11 mouse cellular contexts compared by ENCODE assay signal in the genomic region with DNA sequence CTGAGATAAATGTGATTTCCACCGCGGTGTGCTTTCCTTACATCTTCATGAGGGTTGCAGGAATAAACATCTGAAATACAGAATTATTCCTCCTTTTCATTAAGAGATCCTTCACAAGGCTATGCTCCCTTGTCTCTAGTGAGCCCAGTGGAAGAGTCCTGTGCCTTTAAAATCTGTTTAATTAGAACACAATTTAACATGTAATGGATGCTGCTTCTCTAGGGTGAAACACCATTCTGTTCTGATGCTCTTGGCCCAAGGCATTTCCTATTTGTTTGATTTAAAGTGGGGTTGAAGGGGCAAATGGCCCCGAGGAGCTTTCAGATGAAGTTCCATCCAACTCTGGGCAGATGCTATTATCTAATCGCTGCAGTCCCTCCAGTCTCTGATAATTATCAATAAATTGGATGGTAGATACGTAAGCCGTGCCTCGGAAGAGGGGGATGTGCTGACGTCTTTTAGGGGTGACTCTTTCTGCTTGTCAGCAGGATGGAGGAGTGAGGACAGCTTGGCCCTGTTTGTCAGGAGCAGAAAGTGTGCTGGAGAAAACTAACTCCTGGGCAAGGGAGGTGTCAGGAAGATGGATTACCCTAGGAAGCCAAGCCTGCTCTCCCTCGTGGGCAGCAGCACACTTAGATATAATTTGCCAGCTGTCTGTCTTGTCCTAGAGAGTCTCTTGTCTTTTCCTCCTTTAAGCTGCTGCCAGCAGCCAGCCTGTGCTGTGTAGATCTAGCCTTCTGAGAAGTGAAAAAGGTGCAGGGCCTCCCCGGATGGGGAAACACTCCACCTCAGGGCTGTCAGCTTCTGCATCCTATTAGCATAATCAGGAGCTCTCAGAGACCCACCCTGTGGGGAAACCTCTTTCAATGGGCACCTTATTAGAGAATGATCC.
DNase-seq lines count a peak whose midpoint lies in the region; ATAC-seq lines count a peak whose summit lies in the region.
"Had no signal": no experiment of that assay in that cellular context is flagged by ENCODE, and none has a peak within 500 bp of the region (broad histone marks: within the 10 kb centered on the region; RNA-seq: fewer than 3 reads in every experiment).

No protein-coding gene starts in this region.

- WGBS in hindbrain, embryonic 11.5 days = 42% methylated on average over 10 of the region's 10 CpGs
- 40% methylated on average over 10 of the region's 10 CpGs for WGBS in midbrain, embryonic 15.5 days

- H3K4me1 ChIP-seq in hindbrain, embryonic 11.5 days (replicated peaks; ENCODE audit: control insufficient read depth, insufficient read depth, low read length) = no peaks in the 10 kb centered on the region
- H3K4me1 ChIP-seq in midbrain, embryonic 15.5 days = peaks cover 14% of the 10 kb centered on the region
- H3K4me1 ChIP-seq: heart, embryonic 15.5 days had no signal

- H3K36me3 ChIP-seq in hindbrain, embryonic 11.5 days (ENCODE audit: control insufficient read depth, insufficient read depth, low read length) = no peaks in the 10 kb centered on the region
- H3K36me3 ChIP-seq in midbrain, embryonic 15.5 days (replicated peaks) = no peaks in the 10 kb centered on the region
- H3K36me3 ChIP-seq: heart, embryonic 15.5 days had no signal

- intact Hi-C loops in gastrocnemius, postnatal 36 days (cut with DNase I) = no loop called here

- no peak overlapping the region for H3K9ac ChIP-seq in hindbrain, embryonic 11.5 days (ENCODE audit: low read depth, low read length)
- H3K9ac ChIP-seq in midbrain, embryonic 15.5 days = no peak overlapping the region
- H3K9ac ChIP-seq: heart, embryonic 15.5 days had no signal

- H3K4me2 ChIP-seq in hindbrain, embryonic 11.5 days (replicated peaks; ENCODE audit: low read depth, low read length) = no peak overlapping the region
- H3K4me2 ChIP-seq in midbrain, embryonic 15.5 days = 0 out of 2 replicates have a peak overlapping the region, but pooled peaks have one; percentile 2
- H3K4me2 ChIP-seq: heart, embryonic 15.5 days had no signal

- H3K27me3 ChIP-seq in hindbrain, embryonic 11.5 days (ENCODE audit: control insufficient read depth, insufficient read depth, low read length) = no peaks in the 10 kb centered on the region
- no peaks in the 10 kb centered on the region for H3K27me3 ChIP-seq in midbrain, embryonic 15.5 days (replicated peaks)
- H3K27me3 ChIP-seq: heart, embryonic 15.5 days had no signal

- peak; percentile 85 for ATAC-seq in hindbrain, embryonic 11.5 days (ENCODE audit: low FRiP score)
- ATAC-seq in midbrain, embryonic 15.5 days (replicated peaks) = peak; percentile 78
- no peak for ATAC-seq in megakaryocyte progenitor cell, adult 5-6 weeks (replicated peaks; ENCODE audit: poor library complexity)

- peak; percentile 13 for DNase-seq in ZHBTc4 (ENCODE audit: low read depth, low spot score)
- DNase-seq in embryo, embryonic 11 days = peak; percentile 34
- peak; percentile 43 for DNase-seq in hindbrain, embryonic 11.5 days (ENCODE audit: low spot score)
- DNase-seq in gastrocnemius, postnatal 36 days = no peak
- DNase-seq in cerebellum, adult 9-10 months = no peak
- DNase-seq: cerebellum, adult 8-10 months; kidney, adult 9 months had no signal

- peak overlapping the region; percentile 55; the same call in 1 of the 2 replicates for H3K27ac ChIP-seq in hindbrain, embryonic 11.5 days (ENCODE audit: low read depth, low read length)
- peak overlapping the region; percentile 28 for H3K27ac ChIP-seq in midbrain, embryonic 15.5 days
- H3K27ac ChIP-seq: heart, embryonic 15.5 days; macrophage had no signal

- no peak overlapping the region for H3K4me3 ChIP-seq in hindbrain, embryonic 11.5 days (ENCODE audit: low read depth, low read length)
- H3K4me3 ChIP-seq in midbrain, embryonic 15.5 days = no peak overlapping the region
- H3K4me3 ChIP-seq: heart, embryonic 15.5 days had no signal

- no peaks in the 10 kb centered on the region for H3K9me3 ChIP-seq in hindbrain, embryonic 11.5 days (ENCODE audit: control insufficient read depth, low read length)
- H3K9me3 ChIP-seq in midbrain, embryonic 15.5 days = no peaks in the 10 kb centered on the region
- H3K9me3 ChIP-seq: heart, embryonic 15.5 days had no signal

Comparison
In these comparisons a context has a peak if more than half of its experiments do, and no peak if none do; other contexts are left out.
1. DNase-seq: peak in ZHBTc4 (single experiment), embryo, embryonic 11 days (single experiment) and hindbrain, embryonic 11.5 days (single experiment); none in gastrocnemius, postnatal 36 days (0 of 2) and cerebellum, adult 9-10 months (single experiment).